Mouse (Mus musculus): ENCODE results near the gene Pter. TPM values are rescaled to one million over a fixed set of nuclear protein-coding genes. Genes with fewer than 3 reads are reported as not detected.
A peak's percentile ranks its signal among the peaks of the same experiment; 100 is the strongest.

The Pter gene
- polyA plus RNA-seq, 1 experiment from 2014 or later: 5.6 TPM

DNA sequence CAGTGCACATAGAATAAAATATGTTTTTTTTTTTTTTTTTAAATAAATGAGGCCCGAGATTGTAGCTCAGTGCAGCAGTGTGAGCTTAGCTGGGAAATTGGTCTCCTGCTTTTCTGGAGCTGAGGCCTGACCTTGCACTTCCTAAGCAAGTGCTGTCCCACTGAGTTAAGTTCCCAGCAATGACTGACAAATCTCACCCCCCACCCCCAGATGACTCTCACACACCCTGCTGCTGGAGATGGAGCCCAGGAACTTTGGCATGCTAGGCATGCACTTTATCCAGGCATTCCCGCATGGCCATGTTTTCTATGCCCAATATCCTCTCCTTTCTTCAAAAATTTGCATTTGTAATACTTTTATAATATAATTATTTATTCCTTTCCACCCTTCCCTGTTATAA lies 14.8 kb downstream of the Pter start:
- 88% methylated on average over 2 of the region's 2 CpGs for WGBS
- Histone ChIP-seq H3K27me3 (no peaks in the 10 kb centered on the region), H3K4me3 (replicated peaks) (no peak overlapping the region), H3K36me3 (no peaks in the 10 kb centered on the region), H3K4me1 (replicated peaks) (no peaks in the 10 kb centered on the region), H3K27ac (no peak overlapping the region), H3K9ac (replicated peaks) (no peak overlapping the region), H3K4me2 (replicated peaks) (no peak overlapping the region), H3K9me3 (no peaks in the 10 kb centered on the region)
- no peak for ATAC-seq

DNA sequence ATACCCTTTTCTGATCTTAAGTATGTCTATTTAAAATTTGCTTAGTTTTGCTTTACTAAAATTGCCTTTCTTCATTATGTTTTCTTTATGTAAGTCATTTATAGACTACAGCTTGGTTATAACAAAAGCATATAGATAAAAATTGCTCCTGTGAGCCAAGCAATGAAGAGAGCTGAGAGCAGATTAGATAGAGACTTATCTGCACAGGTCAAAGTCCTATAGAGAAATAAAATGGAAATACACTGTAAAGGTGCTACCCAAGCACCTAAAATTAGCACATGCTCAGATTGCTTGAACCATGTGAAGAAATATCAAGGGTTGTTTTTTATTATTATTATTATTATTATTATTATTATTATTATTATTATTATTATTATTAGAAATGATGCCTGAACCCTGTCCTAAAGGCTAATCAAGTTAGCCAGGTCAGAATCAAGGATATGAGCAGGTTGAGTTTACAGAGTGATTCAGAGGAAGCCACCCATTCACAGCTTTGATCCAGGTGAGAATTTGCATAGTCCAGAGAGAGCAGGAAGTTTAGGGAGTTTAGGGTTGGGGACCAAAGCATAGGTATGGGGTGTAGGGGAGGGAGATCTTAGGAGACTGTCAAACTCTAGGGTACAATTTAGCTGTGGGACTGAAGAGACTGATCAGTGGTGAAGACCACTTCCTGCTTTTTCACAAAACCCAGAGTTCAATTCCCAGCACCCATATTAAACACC lies 33.0 kb downstream of the Pter start:
- Histone ChIP-seq H3K4me3 (replicated peaks) (no peak overlapping the region), H3K9ac (replicated peaks) (no peak overlapping the region), H3K27ac (no peak overlapping the region), H3K36me3 (no peaks in the 10 kb centered on the region), H3K27me3 (no peaks in the 10 kb centered on the region), H3K4me1 (replicated peaks) (no peaks in the 10 kb centered on the region), H3K4me2 (replicated peaks) (no peak overlapping the region), H3K9me3 (no peaks in the 10 kb centered on the region; the same call in 1 of the 2 replicates)
- ATAC-seq: no peak

DNA sequence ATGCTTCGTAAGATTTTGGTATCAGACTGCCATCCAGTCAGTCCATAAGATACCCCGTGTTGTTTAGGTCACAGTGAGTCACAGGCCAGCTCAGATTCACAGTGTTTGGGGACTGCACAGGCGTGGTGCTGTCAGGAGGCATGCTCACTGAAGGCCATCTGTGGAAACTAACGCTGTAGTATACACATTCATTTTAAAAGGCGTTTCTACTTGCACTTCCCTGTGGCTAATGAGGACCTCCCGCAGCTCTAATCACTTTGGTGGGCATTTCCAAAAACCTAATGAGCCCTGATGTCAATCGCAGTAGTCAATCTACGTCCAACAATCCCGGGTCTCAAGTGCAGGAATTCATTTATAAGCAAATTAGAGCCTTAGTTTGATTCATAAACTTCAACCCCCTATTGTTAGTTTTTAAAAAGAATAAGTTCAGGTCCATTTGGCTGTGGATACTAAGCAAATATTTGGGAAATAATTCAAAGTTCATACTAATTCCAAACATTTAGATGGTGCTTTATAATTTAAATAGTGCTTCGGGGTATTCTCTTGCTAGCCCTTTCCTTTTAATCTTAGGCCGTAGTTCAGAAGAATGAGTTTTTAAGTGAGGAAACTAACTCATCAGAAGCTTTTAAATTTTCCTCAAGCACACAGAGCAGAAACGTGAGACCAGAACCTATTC lies 46.3 kb downstream of the Pter start:
- Histone ChIP-seq H3K27me3 (no peaks in the 10 kb centered on the region), H3K9me3 (no peaks in the 10 kb centered on the region), H3K4me1 (replicated peaks) (peaks cover 4% of the 10 kb centered on the region; the same call in 1 of the 2 replicates), H3K27ac (no peak overlapping the region), H3K36me3 (no peaks in the 10 kb centered on the region), H3K4me2 (replicated peaks) (no peak overlapping the region), H3K4me3 (replicated peaks) (no peak overlapping the region), H3K9ac (replicated peaks) (no peak overlapping the region)
- peak; percentile 71; the same call in 1 of the 2 replicates for ATAC-seq
- 49% methylated on average over 12 of the region's 12 CpGs for WGBS

DNA sequence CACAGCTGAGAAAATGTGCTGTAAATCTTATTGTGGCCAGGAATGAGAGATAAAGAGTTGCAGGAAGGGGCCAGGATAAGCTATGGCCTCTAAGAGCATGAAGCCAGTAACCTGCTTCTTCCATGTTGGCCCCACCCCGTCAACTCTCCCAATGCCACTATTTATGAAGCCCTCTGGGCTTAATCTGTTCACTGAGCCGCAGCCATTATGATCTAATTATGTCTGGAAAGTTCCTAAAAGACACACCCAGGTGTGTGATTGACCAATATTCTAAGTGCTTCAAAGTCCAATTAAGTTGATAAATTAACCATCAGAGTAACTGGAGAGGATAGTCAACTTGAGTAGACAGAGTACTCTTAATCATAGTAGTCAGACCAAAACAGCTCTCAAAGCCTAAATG lies 49.9 kb downstream of the Pter start:
- no peak overlapping the region for H3K9ac ChIP-seq (replicated peaks)
- WGBS: 89% methylated on average over 2 of the region's 2 CpGs
- no peak for ATAC-seq
- H3K36me3 ChIP-seq: no peaks in the 10 kb centered on the region
- no peaks in the 10 kb centered on the region for H3K9me3 ChIP-seq
- no peak overlapping the region for H3K4me3 ChIP-seq (replicated peaks)
- no peaks in the 10 kb centered on the region for H3K27me3 ChIP-seq
- H3K4me2 ChIP-seq (replicated peaks): no peak overlapping the region
- H3K27ac ChIP-seq: no peak overlapping the region
- peaks cover 4% of the 10 kb centered on the region; the same call in 1 of the 2 replicates for H3K4me1 ChIP-seq (replicated peaks)

DNA sequence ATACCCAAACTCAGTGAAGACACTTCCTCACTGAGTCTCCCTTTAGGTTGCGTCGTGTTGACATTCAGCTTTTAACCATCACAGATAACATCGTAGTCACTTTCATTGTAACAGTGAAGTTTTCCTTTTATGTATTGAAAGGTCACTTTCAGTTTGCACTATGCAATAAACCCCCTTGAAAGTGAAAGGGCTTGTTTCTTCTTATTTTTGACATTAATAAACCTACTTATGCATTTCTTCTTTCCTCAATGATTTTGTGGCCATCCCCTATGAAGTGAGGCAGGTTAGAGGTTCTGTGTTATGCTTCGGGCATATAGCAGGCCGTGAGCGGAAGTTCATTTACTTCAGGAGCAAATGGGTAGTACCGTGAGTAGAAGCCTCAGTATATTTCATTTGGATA lies 53.5 kb downstream of the Pter start:
- H3K36me3 ChIP-seq: no peaks in the 10 kb centered on the region
- no peak overlapping the region for H3K4me2 ChIP-seq (replicated peaks)
- no peak overlapping the region for H3K9ac ChIP-seq (replicated peaks)
- no peaks in the 10 kb centered on the region for H3K4me1 ChIP-seq (replicated peaks)
- no peaks in the 10 kb centered on the region for H3K27me3 ChIP-seq
- no peak for ATAC-seq
- WGBS: 95% methylated on average over 7 of the region's 7 CpGs
- no peaks in the 10 kb centered on the region for H3K9me3 ChIP-seq
- H3K27ac ChIP-seq: no peak overlapping the region
- H3K4me3 ChIP-seq (replicated peaks): no peak overlapping the region

- no peaks in the 10 kb centered on the region for H3K4me1 ChIP-seq (replicated peaks)
- no peaks in the 10 kb centered on the region for H3K27me3 ChIP-seq
- no peak overlapping the region for H3K9ac ChIP-seq (replicated peaks)
- ATAC-seq: no peak
- H3K36me3 ChIP-seq: no peaks in the 10 kb centered on the region
- WGBS: 75% methylated on average over 4 of the region's 4 CpGs
- H3K9me3 ChIP-seq: no peaks in the 10 kb centered on the region
- H3K4me2 ChIP-seq (replicated peaks): no peak overlapping the region
- no peak overlapping the region for H3K27ac ChIP-seq
- no peak overlapping the region for H3K4me3 ChIP-seq (replicated peaks)
Observed at GRCm38 (mm10) chr2:12978771-12979170, 54.9 kb downstream of the Pter start.

DNA sequence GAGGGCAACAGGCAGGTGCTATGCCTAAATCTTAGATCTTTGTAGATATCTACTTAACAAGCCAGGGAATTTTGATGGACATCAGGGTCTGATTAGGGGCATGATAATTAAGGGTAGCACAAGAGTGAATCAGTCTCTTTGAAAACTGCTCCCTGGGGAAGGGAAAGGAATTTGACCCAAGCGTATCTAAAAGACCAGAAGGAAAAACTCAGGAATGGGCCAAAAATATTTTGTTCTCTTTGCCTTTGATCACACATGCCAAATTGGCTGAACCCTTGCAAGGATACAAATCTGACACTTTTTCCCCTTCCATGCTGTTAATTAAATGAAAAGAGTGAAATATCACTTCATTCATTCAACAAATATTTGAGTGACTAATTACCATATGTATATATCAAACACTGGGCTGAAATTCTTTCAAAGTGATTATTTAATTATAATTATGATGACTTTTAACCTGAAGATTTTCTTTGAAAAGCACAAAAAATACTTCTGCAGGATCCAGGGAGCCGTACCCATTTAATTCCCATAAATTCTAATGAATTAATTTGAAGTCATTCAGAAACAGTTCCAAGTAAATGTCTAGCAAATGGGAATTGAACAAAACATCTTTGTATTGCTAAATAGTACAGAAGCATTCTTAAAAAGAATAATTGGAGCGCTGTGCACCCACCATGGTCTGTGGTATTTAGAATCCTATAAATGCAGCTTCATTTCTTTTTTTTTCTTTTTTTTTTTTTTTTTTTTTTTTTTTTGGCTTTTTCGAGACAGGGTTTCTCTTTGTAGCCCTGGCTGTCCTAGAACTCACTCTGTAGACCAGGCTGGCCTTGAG lies 61.3 kb downstream of the Pter start:
- no peak overlapping the region for H3K27ac ChIP-seq
- H3K9me3 ChIP-seq: no peaks in the 10 kb centered on the region
- no peaks in the 10 kb centered on the region for H3K36me3 ChIP-seq
- 78% methylated on average over 4 of the region's 4 CpGs for WGBS
- ATAC-seq: no peak
- H3K4me1 ChIP-seq (replicated peaks): no peaks in the 10 kb centered on the region
- no peak overlapping the region for H3K9ac ChIP-seq (replicated peaks)
- H3K27me3 ChIP-seq: no peaks in the 10 kb centered on the region
- no peak overlapping the region for H3K4me3 ChIP-seq (replicated peaks)
- no peak overlapping the region for H3K4me2 ChIP-seq (replicated peaks)

- no peak for ATAC-seq
- H3K4me2 ChIP-seq (replicated peaks): no peak overlapping the region
- H3K9me3 ChIP-seq: no peaks in the 10 kb centered on the region
- H3K27ac ChIP-seq: no peak overlapping the region
- H3K9ac ChIP-seq (replicated peaks): no peak overlapping the region
- H3K4me1 ChIP-seq (replicated peaks): no peaks in the 10 kb centered on the region
- H3K27me3 ChIP-seq: no peaks in the 10 kb centered on the region
- 63% methylated on average over 2 of the region's 2 CpGs for WGBS
- no peak overlapping the region for H3K4me3 ChIP-seq (replicated peaks)
- no peaks in the 10 kb centered on the region for H3K36me3 ChIP-seq
Observed at GRCm38 (mm10) chr2:13000026-13000425, 76.2 kb downstream of the Pter start.

- Histone ChIP-seq H3K36me3 (no peaks in the 10 kb centered on the region), H3K4me1 (replicated peaks) (peaks cover 24% of the 10 kb centered on the region), H3K9me3 (no peaks in the 10 kb centered on the region), H3K4me3 (replicated peaks) (no peak overlapping the region), H3K27me3 (peaks cover 52% of the 10 kb centered on the region), H3K9ac (replicated peaks) (no peak overlapping the region), H3K4me2 (replicated peaks) (no peak overlapping the region), H3K27ac (no peak overlapping the region)
- no peak for ATAC-seq
- 69% methylated on average over 1 of the region's 1 CpGs for WGBS
Observed at GRCm38 (mm10) chr2:13008433-13008832, 84.6 kb downstream of the Pter start.

GRCm38 (mm10) chr2:13009261-13009972 lies 85.6 kb downstream of the Pter start:
- Histone ChIP-seq H3K4me3 (replicated peaks) (peak overlapping the region; percentile 58), H3K27ac (no peak overlapping the region), H3K36me3 (no peaks in the 10 kb centered on the region), H3K4me2 (replicated peaks) (peak overlapping the region; percentile 100), H3K27me3 (peaks cover 59% of the 10 kb centered on the region), H3K9ac (replicated peaks) (peak overlapping the region; percentile 71), H3K4me1 (replicated peaks) (peaks cover 24% of the 10 kb centered on the region), H3K9me3 (no peaks in the 10 kb centered on the region)
- 3% methylated on average over 18 of the region's 18 CpGs for WGBS
- peak; percentile 25; the same call in 1 of the 2 replicates for ATAC-seq

GRCm38 (mm10) chr2:13010030-13010459 lies 86.2 kb downstream of the Pter start:
- Histone ChIP-seq H3K4me3 (replicated peaks) (peak overlapping the region; percentile 58), H3K4me1 (replicated peaks) (peaks cover 24% of the 10 kb centered on the region), H3K27me3 (peaks cover 59% of the 10 kb centered on the region), H3K27ac (no peak overlapping the region), H3K9me3 (no peaks in the 10 kb centered on the region), H3K9ac (replicated peaks) (peak overlapping the region; percentile 71), H3K36me3 (no peaks in the 10 kb centered on the region), H3K4me2 (replicated peaks) (peak overlapping the region; percentile 100)
- WGBS: 2% methylated on average over 31 of the region's 31 CpGs
- peak; percentile 53 for ATAC-seq
